Mouse (Mus musculus) erythroblast, embryonic 14.5 days (primary cell): ENCODE measurements around the gene Hyal3.

Experiments
- GATA1 ChIP-seq: IDR thresholded peaks from 2 replicates; pipeline ENCODE4 v1.6.1; 2012; ENCODE audit warnings: low read length, inconsistent platforms, mixed read lengths
- TAL1 ChIP-seq: IDR thresholded peaks from 3 replicates; pipeline ENCODE4 v1.6.1; 2012; ENCODE audit warnings: low read length, inconsistent platforms, mixed read lengths

DNA sequence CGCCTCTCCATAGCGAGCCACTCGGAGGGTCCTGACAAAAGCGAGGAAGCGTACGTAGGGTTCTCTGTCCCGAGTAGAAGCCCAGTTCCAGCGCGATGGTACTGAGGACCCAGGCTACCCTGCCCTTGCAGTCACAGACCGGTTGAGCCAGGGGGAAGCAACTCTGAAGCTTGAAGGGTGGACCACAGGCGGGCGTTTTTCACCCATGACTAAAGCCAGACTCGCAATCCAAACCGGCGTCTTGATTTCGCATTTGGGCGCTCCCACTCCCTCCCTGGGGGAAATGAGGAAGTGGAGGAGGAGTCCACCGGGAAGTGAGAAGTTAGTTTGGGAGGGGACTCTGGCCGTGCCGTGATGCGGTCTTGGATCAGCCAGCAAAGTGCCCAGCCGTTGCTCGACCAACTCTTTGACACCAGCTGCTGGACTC lies 25.6 kb upstream of the Hyal3 start:
- TF ChIP-seq GATA1 = no peak
- TF ChIP-seq TAL1 = no peak
